14 mouse cellular contexts compared by ENCODE assay signal in genomic region chr7:15975451-15975850, GRCm38 (mm10). TPM values are rescaled to one million over a fixed set of nuclear protein-coding genes. Genes with fewer than 3 reads are reported as not detected.
DNase-seq lines count a peak whose midpoint lies in the region; ATAC-seq and TF ChIP-seq lines count a peak whose summit lies in the region.
"Had no signal": no experiment of that assay in that cellular context is flagged by ENCODE, and none has a peak within 500 bp of the region (broad histone marks: within the 10 kb centered on the region; RNA-seq: fewer than 3 reads in every experiment).

No protein-coding gene starts in this region.

- TF ChIP-seq POLR2A in thymus, adult 2 months (IDR thresholded peaks at IDR 0.05; ENCODE audit: control insufficient read depth, extremely low read depth, insufficient read depth, low read length, poor library complexity) = no peak

- H3K27me3 ChIP-seq in kidney, postnatal 0 days (ENCODE audit: insufficient read depth, low read length) = no peaks in the 10 kb centered on the region
- H3K27me3 ChIP-seq in thymus, adult 2 months (ENCODE audit: control insufficient read depth, insufficient read depth, low read length) = no peaks in the 10 kb centered on the region
- H3K27me3 ChIP-seq: heart, embryonic 15.5 days; liver, embryonic 12.5 days; neural tube, embryonic 13.5 days had no signal

- intact Hi-C loops in gastrocnemius, adult 2 months (cut with DNase I) = no loop called here

- WGBS in kidney, postnatal 0 days = 92% methylated on average over 10 of the region's 10 CpGs
- 66% methylated on average over 10 of the region's 10 CpGs for WGBS in thymus, adult 2 months

- peak; percentile 23; the same call in 1 of the 2 replicates for ATAC-seq in kidney, postnatal 0 days (replicated peaks; ENCODE audit: low FRiP score, low read depth)

- H3K9me3 ChIP-seq in kidney, postnatal 0 days (replicated peaks; ENCODE audit: low read length) = no peaks in the 10 kb centered on the region
- H3K9me3 ChIP-seq: heart, embryonic 15.5 days; liver, embryonic 12.5 days; neural tube, embryonic 13.5 days had no signal

- no peak overlapping the region for H3K4me3 ChIP-seq in gastrocnemius, adult 2 months
- no peak overlapping the region for H3K4me3 ChIP-seq in kidney, postnatal 0 days (replicated peaks; ENCODE audit: low read depth, low read length)
- H3K4me3 ChIP-seq in thymus, adult 2 months (ENCODE audit: control insufficient read depth, insufficient read depth, low read length) = no peak overlapping the region
- H3K4me3 ChIP-seq: heart, adult 2 months; heart, embryonic 15.5 days; layer of hippocampus, adult 2 months; liver, embryonic 12.5 days; neural tube, embryonic 13.5 days had no signal

- peak; percentile 51 for DNase-seq in gastrocnemius, adult 2 months
- no peak for DNase-seq in gastrocnemius, postnatal 4 days (ENCODE audit: low spot score in 2 of 2)
- DNase-seq in kidney, postnatal 0 days (ENCODE audit: low spot score) = no peak
- DNase-seq in kidney, adult 8-10 months = no peak
- DNase-seq in thymus, adult 2 months = peak; percentile 21
- DNase-seq in thymus, postnatal 10 days (ENCODE audit: low spot score in 2 of 2) = no peak
- DNase-seq in adipocyte (ENCODE audit: low spot score) = no peak

- no peak for TF ChIP-seq CTCF in gastrocnemius, adult 2 months (IDR thresholded peaks at IDR 0.05)
- TF ChIP-seq CTCF in kidney, postnatal 0 days (IDR thresholded peaks at IDR 0.05; ENCODE audit: low read depth) = no peak
- no peak for TF ChIP-seq CTCF in thymus, adult 2 months (IDR thresholded peaks at IDR 0.05; ENCODE audit: borderline replicate concordance, control insufficient read depth, extremely low read depth, insufficient read depth, low read length, poor library complexity)

- H3K36me3 ChIP-seq in kidney, postnatal 0 days (ENCODE audit: insufficient read depth, low read length) = peaks cover 41% of the 10 kb centered on the region
- H3K36me3 ChIP-seq in thymus, adult 2 months (ENCODE audit: control insufficient read depth, insufficient read depth, low read length) = peaks cover 28% of the 10 kb centered on the region

- H3K4me2 ChIP-seq in kidney, postnatal 0 days (ENCODE audit: low read length) = no peak overlapping the region
- H3K4me2 ChIP-seq: heart, embryonic 15.5 days; liver, embryonic 12.5 days; lung, embryonic 14.5 days; neural tube, embryonic 13.5 days had no signal

- no peak overlapping the region for H3K27ac ChIP-seq in gastrocnemius, adult 2 months
- H3K27ac ChIP-seq in kidney, postnatal 0 days = no peak overlapping the region
- no peak overlapping the region for H3K27ac ChIP-seq in thymus, adult 2 months (ENCODE audit: control insufficient read depth, insufficient read depth, low read length)
- H3K27ac ChIP-seq: heart, adult 2 months; heart, embryonic 15.5 days; layer of hippocampus, adult 2 months; liver, embryonic 12.5 days; neural tube, embryonic 13.5 days had no signal

- H3K9ac ChIP-seq in kidney, postnatal 0 days (ENCODE audit: low read depth, low read length) = no peak overlapping the region
- H3K9ac ChIP-seq: heart, embryonic 15.5 days; liver, embryonic 12.5 days; lung, embryonic 14.5 days; neural tube, embryonic 13.5 days had no signal

- no peaks in the 10 kb centered on the region for H3K4me1 ChIP-seq in kidney, postnatal 0 days (replicated peaks; ENCODE audit: insufficient read depth, low read length)
- peaks cover 9% of the 10 kb centered on the region for H3K4me1 ChIP-seq in thymus, adult 2 months (replicated peaks; ENCODE audit: control insufficient read depth, insufficient read depth, low read length)
- H3K4me1 ChIP-seq: neural tube, embryonic 13.5 days had no signal

RNA-seq across cellular contexts. Expression of gene Ehd2, which starts 8.1 kb away (rescaled TPM):
- total RNA-seq in gastrocnemius, adult 2 months (2021) = 10 to 100 TPM; 31.4 to 38.7 TPM
- total RNA-seq in gastrocnemius, postnatal 4 days (2021) = 100 to 1,000 TPM; 160 to 194 TPM
- polyA plus RNA-seq in kidney, postnatal 0 days (2015; fragmentation: Nextera tagmentation; extraction: Ambion mirVana) = 24.6 and 26.6 TPM in 2 replicates
- polyA plus RNA-seq in thymus, adult 2 months (2012; rRNA removed) = 15.0 and 17.4 TPM in 2 replicates
- total RNA-seq: monocyte, adult 5-6 weeks had no signal

RNA-seq across cellular contexts. Expression of gene Nop53, which starts 29.6 kb away (rescaled TPM):
- 10 to 100 TPM; 85.7 to 97.4 TPM for total RNA-seq in gastrocnemius, adult 2 months (2021)
- 100 to 1,000 TPM; 172 to 173 TPM for total RNA-seq in gastrocnemius, postnatal 4 days (2021)
- polyA plus RNA-seq in kidney, postnatal 0 days (2015; fragmentation: Nextera tagmentation; extraction: Ambion mirVana) = 213 and 221 TPM in 2 replicates
- polyA plus RNA-seq in thymus, adult 2 months (2012; rRNA removed) = 170 and 192 TPM in 2 replicates

RNA-seq across cellular contexts. Expression of gene Selenow, which starts 53.2 kb away (rescaled TPM):
- total RNA-seq in gastrocnemius, adult 2 months (2021) = 1,000 to 10,000 TPM; 1,391 to 1,893 TPM
- total RNA-seq in gastrocnemius, postnatal 4 days (2021) = 100 to 1,000 TPM; 440 to 541 TPM
- polyA plus RNA-seq in kidney, postnatal 0 days (2015; fragmentation: Nextera tagmentation; extraction: Ambion mirVana) = 751 and 763 TPM in 2 replicates
- 408 and 474 TPM in 2 replicates for polyA plus RNA-seq in thymus, adult 2 months (2012; rRNA removed)

Comparison
In these comparisons a context has a peak if more than half of its experiments do, and no peak if none do; other contexts are left out.
1. DNase-seq: peak in gastrocnemius, adult 2 months (single experiment) and thymus, adult 2 months (single experiment); none in gastrocnemius, postnatal 4 days (0 of 2), kidney, postnatal 0 days (single experiment), kidney, adult 8-10 months (0 of 2), thymus, postnatal 10 days (0 of 2) and adipocyte (single experiment).
2. RNA of gene Ehd2, which starts 8.1 kb away (total RNA-seq): 160 to 194 TPM in gastrocnemius, postnatal 4 days; 31.4 to 38.7 TPM in gastrocnemius, adult 2 months; every median in the first group is over 4 times any median in the second.